Mouse (Mus musculus) heart, postnatal 0 days (tissue): ENCODE measurements around the gene Cdkl3. TPM values are rescaled to one million over a fixed set of nuclear protein-coding genes. Genes with fewer than 3 reads are reported as not detected.

Experiments used
- ATAC-seq: fragments of 200-750 bp; cut with Nextera tagmentation; 2 replicates; pipeline ENCODE4 v1.8.0; 2017; ENCODE audit warnings: low read depth, moderate number of reproducible peaks, moderate library complexity; ENCODE audit not compliant: insufficient read depth
- DNase-seq: peaks from one replicate; pipeline ENCODE4 v3.0.0-alpha.2; 2016; ENCODE audit warnings: low spot score
- H3K27ac ChIP-seq: fragments of 300-500 bp; sonication (generic); 2 replicates; pipeline ENCODE4 v1.5.1; 2014; ENCODE audit warnings: low read depth, mild to moderate bottlenecking
- H3K27me3 ChIP-seq: fragments of 300-500 bp; sonication (generic); 2 replicates; pipeline ENCODE4 v1.6.1; 2014; ENCODE audit warnings: low read length, mixed read lengths; ENCODE audit not compliant: control insufficient read depth, insufficient read depth
- H3K36me3 ChIP-seq: fragments of 300-500 bp; sonication (generic); replicated peaks from 2 replicates; pipeline ENCODE4 v1.6.1; 2014; ENCODE audit warnings: low read length, mixed read lengths; ENCODE audit not compliant: control insufficient read depth, insufficient read depth
- H3K4me1 ChIP-seq: fragments of 300-500 bp; sonication (generic); 2 replicates; pipeline ENCODE4 v1.6.1; 2014; ENCODE audit warnings: antibody characterized with exemption; ENCODE audit not compliant: control insufficient read depth, insufficient read depth
- H3K4me2 ChIP-seq: fragments of 300-500 bp; sonication (generic); 2 replicates; pipeline ENCODE4 v1.6.1; 2014; ENCODE audit warnings: low read depth, mild to moderate bottlenecking, low read length, moderate library complexity
- H3K4me3 ChIP-seq: fragments of 300-500 bp; sonication (generic); 2 replicates; pipeline ENCODE4 v1.5.1; 2014; ENCODE audit warnings: low read depth, low read length
- H3K9ac ChIP-seq: fragments of 300-500 bp; sonication (generic); replicated peaks from 2 replicates; pipeline ENCODE4 v1.6.1; 2014; ENCODE audit warnings: low read depth, low read length, mixed read lengths
- H3K9me3 ChIP-seq: fragments of 300-500 bp; sonication (generic); replicated peaks from 2 replicates; pipeline ENCODE4 v1.6.1; 2016; ENCODE audit warnings: low read length; ENCODE audit not compliant: control insufficient read depth
- CTCF ChIP-seq: IDR thresholded peaks from 2 replicates; pipeline ENCODE4 v1.5.1; 2016; ENCODE audit warnings: antibody characterized with exemption, control low read depth, low read depth
- EP300 ChIP-seq: IDR thresholded peaks from 2 replicates; pipeline ENCODE4 v1.6.1; 2016; ENCODE audit warnings: antibody characterized with exemption, low read depth
- WGBS: fragments of 180-500 bp; shearing (Covaris S2); extraction: QIAGEN DNeasy Blood & Tissue Kit; methylation state at CpG from one replicate; pipeline ENCODE4 v1.1.7; 2014; 5-methylcytosine and 5-hydroxymethylcytosine counted together
- polyA plus RNA-seq: library from polyadenylated mRNA; unstranded; fragments of >200 nt; fragmentation: Nextera tagmentation; extraction: Ambion mirVana; gene quantifications from 2 replicates; pipeline ENCODE4 v1.2.1, GENCODE M21; 2015
- total RNA-seq: library from RNA; depleted of rRNA; stranded (reverse); fragments of >200 nt; gene quantifications from 2 replicates; pipeline ENCODE4 v1.2.3, GENCODE M21; 2014; ENCODE audit warnings: low replicate concordance

The Cdkl3 gene
- total and polyA plus RNA-seq, 2 experiments from 2014 or later: 2.3 to 13.1 TPM

- H3K4me3 ChIP-seq: peak overlapping the region; percentile 96
- no peaks in the 10 kb centered on the region for H3K9me3 ChIP-seq
- H3K4me2 ChIP-seq: peak overlapping the region; percentile 62
- DNase-seq (peak; percentile 40), ATAC-seq (no peak)
- H3K9ac ChIP-seq: peak overlapping the region; percentile 100
- WGBS: 2% methylated on average over 7 of the region's 7 CpGs
- H3K27ac ChIP-seq: peak overlapping the region; percentile 100
- H3K4me1 ChIP-seq: peaks cover 55% of the 10 kb centered on the region
- TF ChIP-seq EP300: no peak
- no peak for TF ChIP-seq CTCF
- H3K27me3 ChIP-seq: no peaks in the 10 kb centered on the region
- H3K36me3 ChIP-seq: no peaks in the 10 kb centered on the region
Observed at GRCm38 (mm10) chr11:52099771-52100219, 95.8 kb downstream of the Cdkl3 start.

- no peak overlapping the region for H3K4me3 ChIP-seq
- no peaks in the 10 kb centered on the region for H3K9me3 ChIP-seq
- H3K36me3 ChIP-seq: no peaks in the 10 kb centered on the region
- no peak overlapping the region for H3K9ac ChIP-seq
- H3K27me3 ChIP-seq: no peaks in the 10 kb centered on the region
- DNase-seq: no peak
- peaks cover 61% of the 10 kb centered on the region for H3K4me1 ChIP-seq
- H3K4me2 ChIP-seq: no peak overlapping the region
- 59% methylated on average over 4 of the region's 4 CpGs for WGBS
- ATAC-seq: no peak
- H3K27ac ChIP-seq: no peak overlapping the region
- TF ChIP-seq CTCF: no peak
- TF ChIP-seq EP300: no peak
Observed at GRCm38 (mm10) chr11:52102977-52103376, 99.0 kb downstream of the Cdkl3 start.

- Histone ChIP-seq H3K36me3 (no peaks in the 10 kb centered on the region), H3K4me3 (no peak overlapping the region), H3K9me3 (no peaks in the 10 kb centered on the region), H3K4me2 (peak overlapping the region; percentile 31; the same call in 1 of the 2 replicates), H3K9ac (no peak overlapping the region), H3K27me3 (no peaks in the 10 kb centered on the region), H3K4me1 (peaks cover 54% of the 10 kb centered on the region), H3K27ac (peak overlapping the region; percentile 71)
- TF ChIP-seq EP300: no peak
- no peak for TF ChIP-seq CTCF
- peak; percentile 91 for ATAC-seq
- DNase-seq: peak; percentile 75
Observed at GRCm38 (mm10) chr11:52105503-52105902, 101.5 kb downstream of the Cdkl3 start.

DNA sequence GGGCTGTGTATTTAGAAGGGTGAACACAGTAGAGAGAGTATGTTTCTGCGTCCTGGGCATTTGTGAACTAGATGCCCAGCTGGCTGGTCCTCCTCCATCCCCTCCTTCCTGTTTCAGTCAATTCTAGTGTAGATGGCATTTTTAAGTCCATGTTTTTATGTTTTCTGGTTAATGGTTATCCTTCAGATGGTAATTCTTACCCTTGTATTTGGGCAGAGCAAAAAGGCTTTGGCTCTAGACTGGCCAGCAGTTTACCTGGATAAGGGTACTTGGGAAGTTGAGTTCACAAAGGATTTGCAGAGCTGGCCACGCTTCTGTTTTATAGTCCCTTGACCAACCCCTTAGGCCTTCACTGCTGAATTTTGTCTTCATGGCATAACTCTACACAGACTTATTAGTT, 102.0 kb downstream of the Cdkl3 start:
- 72% methylated on average over 2 of the region's 2 CpGs for WGBS
- Histone ChIP-seq H3K27me3 (no peaks in the 10 kb centered on the region), H3K27ac (peak overlapping the region; percentile 71), H3K4me2 (peak overlapping the region; percentile 31; the same call in 1 of the 2 replicates), H3K9ac (no peak overlapping the region), H3K9me3 (no peaks in the 10 kb centered on the region), H3K36me3 (no peaks in the 10 kb centered on the region), H3K4me3 (no peak overlapping the region), H3K4me1 (peaks cover 50% of the 10 kb centered on the region)
- DNase-seq: no peak
- no peak for ATAC-seq
- TF ChIP-seq CTCF (no peak), EP300 (no peak)

DNA sequence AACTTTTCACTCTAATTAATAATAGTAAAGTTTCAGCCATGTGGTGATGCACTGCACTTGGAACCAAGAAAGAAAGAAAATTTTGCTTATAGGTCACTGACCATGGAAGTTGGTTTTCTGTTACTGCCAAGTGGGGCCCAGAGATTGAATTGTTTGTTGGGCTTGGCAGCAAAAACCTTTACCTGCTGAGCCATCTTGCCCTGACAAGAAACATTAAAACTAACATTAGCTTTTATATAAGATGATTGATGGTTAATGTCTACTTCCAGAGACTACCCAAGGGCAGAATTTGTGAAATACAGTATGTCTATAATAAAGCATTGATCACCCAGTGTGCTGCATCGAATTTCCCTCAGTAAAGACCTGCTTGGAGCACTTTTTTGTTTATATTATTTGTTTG, 102.4 kb downstream of the Cdkl3 start:
- no peak for ATAC-seq
- H3K4me2 ChIP-seq: no peak overlapping the region
- no peaks in the 10 kb centered on the region for H3K9me3 ChIP-seq
- DNase-seq: no peak
- H3K27ac ChIP-seq: peak overlapping the region; percentile 71
- 0 out of 2 replicates have a peak overlapping the region, but pooled peaks have one; percentile 30 for H3K9ac ChIP-seq
- H3K27me3 ChIP-seq: no peaks in the 10 kb centered on the region
- H3K4me1 ChIP-seq: peaks cover 46% of the 10 kb centered on the region
- no peaks in the 10 kb centered on the region for H3K36me3 ChIP-seq
- H3K4me3 ChIP-seq: no peak overlapping the region
- no peak for TF ChIP-seq CTCF
- 85% methylated on average over 1 of the region's 1 CpGs for WGBS

DNA sequence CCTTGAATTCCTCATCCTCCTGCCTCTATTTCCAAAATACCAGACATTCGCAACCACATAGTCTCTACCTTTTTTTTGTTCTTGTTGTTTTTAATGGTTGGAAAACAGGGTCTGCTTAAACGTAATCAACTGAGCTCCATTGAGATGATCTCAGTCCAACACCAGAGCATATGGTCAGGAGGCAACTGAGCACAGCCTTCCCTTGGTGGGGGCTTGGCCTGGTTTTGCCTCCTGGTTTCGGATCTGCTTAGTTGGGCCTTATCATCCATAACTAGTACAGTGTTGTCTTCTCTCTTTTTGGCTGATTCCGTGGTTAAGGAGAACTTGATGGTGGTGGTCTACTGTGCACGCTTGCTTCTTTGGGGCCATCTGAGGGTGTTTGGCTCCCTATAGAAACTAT, 104.8 kb downstream of the Cdkl3 start:
- DNase-seq (no peak), ATAC-seq (no peak)
- WGBS: 84% methylated on average over 5 of the region's 5 CpGs

More for the DNA sequence above, 104.8 kb downstream of the Cdkl3 start:
- TF ChIP-seq CTCF (no peak), EP300 (no peak)
- no peak overlapping the region for H3K9ac ChIP-seq
- H3K4me1 ChIP-seq: peaks cover 26% of the 10 kb centered on the region
- H3K27me3 ChIP-seq: no peaks in the 10 kb centered on the region
- H3K36me3 ChIP-seq: peaks cover under 1% of the 10 kb centered on the region; the same call in 1 of the 2 replicates
- H3K4me3 ChIP-seq: no peak overlapping the region
- H3K9me3 ChIP-seq: no peaks in the 10 kb centered on the region
- no peak overlapping the region for H3K27ac ChIP-seq
- H3K4me2 ChIP-seq: no peak overlapping the region
